Mouse (Mus musculus) brain, embryonic 14.5 days (tissue): ENCODE results near the gene Suv39h1.

Source experiments
- CTCF ChIP-seq: fragments of 200-500 bp; IDR thresholded peaks from 2 replicates; pipeline ENCODE4 v1.5.1; 2012; ENCODE audit warnings: inconsistent platforms, mild to moderate bottlenecking, moderate library complexity, borderline replicate concordance; ENCODE audit not compliant: insufficient read depth, insufficient read length; ENCODE audit errors: extremely low read depth
- POLR2A ChIP-seq: fragments of 200-500 bp; IDR thresholded peaks from 2 replicates; pipeline ENCODE4 v1.6.1; 2012; ENCODE audit warnings: mild to moderate bottlenecking, inconsistent platforms, borderline replicate concordance; ENCODE audit not compliant: poor library complexity, insufficient read depth, insufficient read length, severe bottlenecking; ENCODE audit errors: extremely low read depth

GRCm38 (mm10) chrX:8095546-8095945, 21.0 kb upstream of the Suv39h1 start:
- no peak for TF ChIP-seq POLR2A
- TF ChIP-seq CTCF: no peak
